Mouse (Mus musculus) midbrain, embryonic 14.5 days (tissue): ENCODE results near the gene Grin2b. TPM values are rescaled to one million over a fixed set of nuclear protein-coding genes. Genes with fewer than 3 reads are reported as not detected.

Experiments used
- ATAC-seq: fragments of 200-750 bp; cut with Nextera tagmentation; 2 replicates; pipeline ENCODE4 v1.8.0; 2017; ENCODE audit warnings: moderate number of reproducible peaks, moderate library complexity; ENCODE audit not compliant: low FRiP score, low TSS enrichment
- DNase-seq: peaks from one replicate; pipeline ENCODE4 v3.0.0-alpha.2; 2015
- H3K27ac ChIP-seq: fragments of 300-500 bp; sonication (generic); replicated peaks from 2 replicates; pipeline ENCODE4 v1.5.1; 2014; ENCODE audit warnings: mild to moderate bottlenecking, low read depth, low read length, moderate library complexity
- H3K27me3 ChIP-seq: fragments of 300-500 bp; sonication (generic); 2 replicates; pipeline ENCODE4 v1.6.1; 2014; ENCODE audit warnings: low read length, control low read depth, mixed read lengths; ENCODE audit not compliant: control insufficient read depth, insufficient read depth
- H3K36me3 ChIP-seq: fragments of 300-500 bp; sonication (generic); 2 replicates; pipeline ENCODE4 v1.6.1; 2014; ENCODE audit warnings: low read length, control low read depth; ENCODE audit not compliant: control insufficient read depth, insufficient read depth
- H3K4me1 ChIP-seq: fragments of 300-500 bp; sonication (generic); 2 replicates; pipeline ENCODE4 v1.6.1; 2014; ENCODE audit warnings: mild to moderate bottlenecking, antibody characterized with exemption, low read length, control low read depth; ENCODE audit not compliant: control insufficient read depth, insufficient read depth
- H3K4me2 ChIP-seq: fragments of 300-500 bp; sonication (generic); 2 replicates; pipeline ENCODE4 v1.6.1; 2014; ENCODE audit warnings: mild to moderate bottlenecking, low read length, moderate library complexity
- H3K4me3 ChIP-seq: fragments of 300-500 bp; sonication (generic); replicated peaks from 2 replicates; pipeline ENCODE4 v1.5.1; 2014; ENCODE audit warnings: low read depth, low read length
- H3K9ac ChIP-seq: fragments of 300-500 bp; sonication (generic); replicated peaks from 2 replicates; pipeline ENCODE4 v1.6.1; 2014; ENCODE audit warnings: mild to moderate bottlenecking, low read length, moderate library complexity
- H3K9me3 ChIP-seq: fragments of 300-500 bp; sonication (generic); 2 replicates; pipeline ENCODE4 v1.6.1; 2016; ENCODE audit warnings: low read length, control low read depth, mixed read lengths; ENCODE audit not compliant: control insufficient read depth
- WGBS: fragments of 180-500 bp; shearing (Covaris S2); extraction: QIAGEN DNeasy Blood & Tissue Kit; methylation state at CpG from one replicate; pipeline ENCODE4 v1.1.7; 2014; 5-methylcytosine and 5-hydroxymethylcytosine counted together
- polyA plus RNA-seq: library from polyadenylated mRNA; unstranded; fragments of >200 nt; fragmentation: Nextera tagmentation; extraction: Ambion mirVana; gene quantifications from 2 replicates; pipeline ENCODE4 v1.2.1, GENCODE M21; 2014

The Grin2b gene
- polyA plus RNA-seq, 1 experiment from 2014 or later = 41.1 TPM

GRCm38 (mm10) chr6:136072326-136073054, 100.8 kb downstream of the Grin2b start:
- H3K4me3 ChIP-seq = no peak overlapping the region
- no peaks in the 10 kb centered on the region for H3K27me3 ChIP-seq
- H3K9me3 ChIP-seq = no peaks in the 10 kb centered on the region
- WGBS = 85% methylated on average over 13 of the region's 13 CpGs
- DNase-seq = no peak
- H3K4me1 ChIP-seq = no peaks in the 10 kb centered on the region
- H3K9ac ChIP-seq = no peak overlapping the region
- no peak for ATAC-seq
- H3K36me3 ChIP-seq = no peaks in the 10 kb centered on the region
- no peak overlapping the region for H3K4me2 ChIP-seq
- no peak overlapping the region for H3K27ac ChIP-seq

GRCm38 (mm10) chr6:136070101-136070500, 103.2 kb downstream of the Grin2b start:
- Histone ChIP-seq H3K4me2 (no peak overlapping the region), H3K9me3 (no peaks in the 10 kb centered on the region)
- 88% methylated on average over 7 of the region's 7 CpGs for whole genome bisulfite sequencing

GRCm38 (mm10) chr6:136053346-136053745, 120.0 kb downstream of the Grin2b start:
- no peaks in the 10 kb centered on the region for H3K27me3 ChIP-seq
- H3K9ac ChIP-seq = no peak overlapping the region
- no peak overlapping the region for H3K4me2 ChIP-seq
- WGBS = 48% methylated on average over 1 of the region's 1 CpGs
- H3K36me3 ChIP-seq = no peaks in the 10 kb centered on the region
- H3K9me3 ChIP-seq = no peaks in the 10 kb centered on the region
- DNase-seq = no peak
- no peaks in the 10 kb centered on the region for H3K4me1 ChIP-seq
- H3K27ac ChIP-seq = no peak overlapping the region
- ATAC-seq = no peak
- no peak overlapping the region for H3K4me3 ChIP-seq

More at GRCm38 (mm10) chr6:136070101-136070500, 103.2 kb downstream of the Grin2b start:
- Histone ChIP-seq H3K27me3 (no peaks in the 10 kb centered on the region), H3K4me1 (no peaks in the 10 kb centered on the region), H3K27ac (no peak overlapping the region), H3K36me3 (no peaks in the 10 kb centered on the region), H3K9ac (no peak overlapping the region), H3K4me3 (no peak overlapping the region)
- ATAC-seq (no peak), DNase-seq (no peak)

DNA sequence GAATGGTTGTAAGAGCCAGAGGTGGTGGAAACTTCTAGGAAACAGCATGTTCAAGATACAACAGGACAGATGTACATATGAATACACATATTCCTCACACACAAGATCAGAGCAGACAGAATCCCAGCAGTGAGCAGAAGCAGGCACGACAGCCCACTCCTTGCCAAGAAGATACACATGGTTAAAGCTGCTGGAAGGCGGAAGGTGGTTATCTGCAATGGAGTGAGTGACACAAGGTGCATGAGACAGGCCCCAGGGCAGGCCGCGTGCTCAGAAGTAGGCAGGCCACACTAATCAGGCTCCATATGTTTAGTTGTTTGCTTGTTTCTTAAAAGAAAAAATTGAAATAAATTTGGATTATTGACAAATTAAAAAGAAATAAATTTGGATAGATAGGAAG, 123.0 kb downstream of the Grin2b start:
- Histone ChIP-seq H3K27ac (no peak overlapping the region), H3K36me3 (no peaks in the 10 kb centered on the region), H3K4me1 (no peaks in the 10 kb centered on the region), H3K27me3 (no peaks in the 10 kb centered on the region), H3K4me3 (no peak overlapping the region), H3K9ac (no peak overlapping the region), H3K4me2 (no peak overlapping the region), H3K9me3 (no peaks in the 10 kb centered on the region)
- no peak for ATAC-seq
- DNase-seq = no peak
- WGBS = 71% methylated on average over 4 of the region's 4 CpGs

- Histone ChIP-seq H3K36me3 (0 out of 2 replicates have a peak, but pooled peaks cover 3% of the 10 kb centered on the region), H3K4me1 (no peaks in the 10 kb centered on the region), H3K9ac (no peak overlapping the region), H3K4me2 (no peak overlapping the region), H3K9me3 (no peaks in the 10 kb centered on the region), H3K4me3 (no peak overlapping the region), H3K27me3 (no peaks in the 10 kb centered on the region), H3K27ac (no peak overlapping the region)
- ATAC-seq (no peak), DNase-seq (no peak)
- WGBS = 88% methylated on average over 2 of the region's 2 CpGs
These were observed 125.2 kb downstream of the Grin2b start for GRCm38 (mm10) chr6:136048084-136048483.

- Histone ChIP-seq H3K27ac (no peak overlapping the region), H3K27me3 (no peaks in the 10 kb centered on the region), H3K36me3 (0 out of 2 replicates have a peak, but pooled peaks cover 6% of the 10 kb centered on the region), H3K9me3 (no peaks in the 10 kb centered on the region), H3K9ac (no peak overlapping the region), H3K4me1 (no peaks in the 10 kb centered on the region), H3K4me2 (no peak overlapping the region), H3K4me3 (no peak overlapping the region)
- DNase-seq (no peak), ATAC-seq (no peak)
- 46% methylated on average over 7 of the region's 7 CpGs for WGBS
These were observed 127.2 kb downstream of the Grin2b start for GRCm38 (mm10) chr6:136046091-136046490.

GRCm38 (mm10) chr6:136044461-136044860, 128.8 kb downstream of the Grin2b start:
- Histone ChIP-seq H3K4me3 (no peak overlapping the region), H3K9ac (no peak overlapping the region), H3K4me1 (no peaks in the 10 kb centered on the region), H3K4me2 (no peak overlapping the region), H3K36me3 (0 out of 2 replicates have a peak, but pooled peaks cover 6% of the 10 kb centered on the region), H3K27ac (no peak overlapping the region), H3K27me3 (no peaks in the 10 kb centered on the region), H3K9me3 (no peaks in the 10 kb centered on the region)
- no peak for DNase-seq
- 85% methylated on average over 5 of the region's 5 CpGs for WGBS
- ATAC-seq = no peak

DNA sequence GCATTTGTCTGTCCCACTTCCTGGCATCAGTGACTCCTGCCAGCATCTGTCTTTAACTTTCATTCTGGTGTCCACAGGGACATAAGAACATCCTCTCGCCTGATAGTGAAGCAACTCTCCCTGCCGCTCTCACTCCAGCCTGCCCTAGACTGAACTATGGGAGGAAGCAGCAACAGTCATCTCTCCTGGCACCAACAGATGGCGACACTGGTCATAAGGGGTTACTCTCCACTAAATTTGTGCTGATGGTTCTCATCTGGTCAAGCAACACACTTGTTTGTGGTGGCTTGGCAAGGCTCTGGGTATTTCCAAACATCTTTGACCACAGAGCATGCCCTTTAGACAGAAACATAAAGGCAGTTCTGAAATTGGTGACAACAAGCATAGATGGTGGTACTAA, 130.9 kb downstream of the Grin2b start:
- DNase-seq (no peak), ATAC-seq (no peak)
- no peaks in the 10 kb centered on the region for H3K4me1 ChIP-seq
- 0 out of 2 replicates have a peak, but pooled peaks cover 6% of the 10 kb centered on the region for H3K36me3 ChIP-seq
- no peak overlapping the region for H3K4me2 ChIP-seq
- 86% methylated on average over 3 of the region's 3 CpGs for WGBS
- no peak overlapping the region for H3K27ac ChIP-seq
- H3K9me3 ChIP-seq = no peaks in the 10 kb centered on the region
- no peaks in the 10 kb centered on the region for H3K27me3 ChIP-seq
- no peak overlapping the region for H3K9ac ChIP-seq
- H3K4me3 ChIP-seq = no peak overlapping the region

GRCm38 (mm10) chr6:136041821-136042220, 131.5 kb downstream of the Grin2b start:
- Histone ChIP-seq H3K9me3 (no peaks in the 10 kb centered on the region), H3K4me3 (no peak overlapping the region), H3K27ac (no peak overlapping the region), H3K9ac (no peak overlapping the region), H3K27me3 (no peaks in the 10 kb centered on the region), H3K36me3 (0 out of 2 replicates have a peak, but pooled peaks cover 6% of the 10 kb centered on the region), H3K4me2 (no peak overlapping the region), H3K4me1 (no peaks in the 10 kb centered on the region)
- DNase-seq (no peak), ATAC-seq (no peak)
- 85% methylated on average over 8 of the region's 8 CpGs for WGBS
